Mouse (Mus musculus) lung, adult 2 months (tissue): ENCODE results near the gene Gm20388.

Source experiments
- CTCF ChIP-seq: fragments of 200-500 bp; IDR thresholded peaks from 2 replicates; pipeline ENCODE4 v1.5.1; 2011; ENCODE audit warnings: mild to moderate bottlenecking, low read length, control low read depth; ENCODE audit not compliant: insufficient read depth
- POLR2A ChIP-seq: fragments of 200-500 bp; IDR thresholded peaks from 2 replicates; pipeline ENCODE4 v1.6.1; 2011; ENCODE audit warnings: low read depth, mild to moderate bottlenecking, control low read depth, low read length, borderline replicate concordance; ENCODE audit errors: extremely low read depth

- TF ChIP-seq POLR2A (no peak), CTCF (no peak)
These were observed 4390.9 kb downstream of the Gm20388 start for GRCm38 (mm10) chr8:124301512-124301911.
